Mouse (Mus musculus): ENCODE measurements at regions not wholly inside any gene's neighbourhood (a gene's known extent, or its start where the extent isn't known, plus 50 kb on each side); places are given as distances from the start of the nearest gene placed in this dataset.

GRCm38 (mm10) chr4:152755756-152756155 lies 278.1 kb upstream of the Kcnab2 start:
- no peak for TF ChIP-seq MAZ (IDR thresholded peaks at IDR 0.05; ENCODE audit: low read depth, low read length)
- no peak for TF ChIP-seq POLR2A (IDR thresholded peaks at IDR 0.05; ENCODE audit: low read depth, low read length)
- no peak for TF ChIP-seq MEF2A (IDR thresholded peaks at IDR 0.05; ENCODE audit: borderline replicate concordance, low read depth, low read length)
- TF ChIP-seq MYC (IDR thresholded peaks at IDR 0.05; ENCODE audit: low read depth, low read length), result no peak
- TF ChIP-seq EP300 (IDR thresholded peaks at IDR 0.05; ENCODE audit: low read length), result no peak
- no peak for TF ChIP-seq CTCF (conservative IDR thresholded peaks at IDR 0.05 in 1 of 2, IDR thresholded peaks at IDR 0.05 in 1 of 2; ENCODE audit: low read depth in 2 of 2, low read length in 2 of 2)
- no peak for TF ChIP-seq ELF1 (IDR thresholded peaks at IDR 0.05; ENCODE audit: low read depth, low read length)
- TF ChIP-seq JUND (conservative IDR thresholded peaks at IDR 0.05; ENCODE audit: low read depth, low read length), result no peak
- TF ChIP-seq MAFK (IDR thresholded peaks at IDR 0.05; ENCODE audit: insufficient replicate concordance, low read length), result no peak
- TF ChIP-seq E2F4 (IDR thresholded peaks at IDR 0.05; ENCODE audit: insufficient replicate concordance, low read depth, low read length), result no peak
- no peak for TF ChIP-seq GABPA (IDR thresholded peaks at IDR 0.05; ENCODE audit: insufficient replicate concordance, low read depth, low read length)
